Mouse (Mus musculus): ENCODE measurements around the gene Gm28042.

Gm28042 gene

DNA sequence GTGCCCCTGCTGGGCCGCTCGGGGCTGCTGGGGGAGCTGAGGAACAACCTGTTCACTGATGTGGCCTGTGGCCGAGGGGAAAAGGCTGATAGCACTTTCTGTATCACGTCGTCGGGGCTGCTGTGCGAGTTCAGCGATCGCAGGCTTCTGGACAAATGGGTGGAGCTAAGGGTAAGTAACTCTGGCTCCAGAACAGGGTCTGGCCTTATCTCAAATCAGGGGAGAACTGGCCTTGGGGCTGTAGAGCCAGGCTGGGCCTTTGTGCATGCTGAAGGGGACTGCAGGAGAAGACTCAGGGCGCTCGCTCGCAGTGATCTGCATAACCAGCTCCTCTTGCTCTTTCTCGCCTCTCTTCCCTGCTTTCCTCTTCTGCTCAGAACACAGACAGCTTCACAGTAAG, 14.4 kb upstream of the Gm28042 start:
- no peak for DNase-seq

DNA sequence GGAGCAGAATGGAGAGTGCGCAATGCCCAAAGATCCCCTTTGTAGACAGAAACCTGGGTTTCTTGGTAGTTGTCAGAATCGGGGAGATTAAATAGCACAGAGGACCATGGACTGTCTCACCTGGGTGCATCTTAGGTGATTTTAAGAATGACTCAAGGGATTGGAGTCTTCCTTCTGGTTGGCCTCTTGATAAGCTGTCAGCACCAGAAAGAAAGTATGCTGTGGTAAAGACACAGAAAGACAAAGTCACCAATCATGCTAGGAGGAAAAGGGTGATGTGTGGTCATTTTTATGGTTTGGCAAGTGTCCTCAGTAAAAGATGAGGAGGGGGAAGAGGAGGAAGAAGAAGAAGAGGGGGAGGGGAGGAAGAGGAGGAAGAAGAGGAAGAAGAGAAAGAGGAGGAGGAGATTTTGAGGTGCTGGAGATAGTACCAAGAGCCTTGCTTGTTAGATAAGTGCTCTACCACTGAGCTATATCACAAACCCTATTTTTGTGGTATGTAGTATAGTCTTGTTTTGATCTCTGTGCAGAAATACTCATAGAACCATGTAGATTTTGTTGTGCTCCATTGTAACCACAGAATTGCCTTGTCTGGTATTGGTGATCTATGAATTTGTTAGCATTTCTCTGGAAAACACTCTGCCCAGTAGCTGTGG, 13.3 kb upstream of the Gm28042 start:
- DNase-seq = no peak

DNA sequence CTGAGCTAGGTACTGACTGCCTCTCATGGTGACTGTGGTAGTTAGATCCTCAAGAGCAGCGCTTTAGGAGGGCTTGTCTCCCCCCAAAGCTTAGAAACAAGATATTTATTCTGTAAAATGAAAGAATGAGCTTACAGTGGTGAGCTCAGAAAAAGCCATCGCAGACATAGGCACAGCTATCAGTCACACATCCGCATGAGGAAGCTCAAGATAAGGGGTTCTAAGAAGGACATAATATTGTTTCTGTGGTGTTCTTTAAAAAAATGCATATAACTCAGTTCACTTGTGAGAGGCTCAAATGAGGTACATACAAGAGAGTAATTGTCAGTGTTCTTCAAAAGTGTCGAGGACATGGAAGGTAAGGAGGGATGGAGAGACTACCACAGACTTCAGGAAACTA, 11.4 kb upstream of the Gm28042 start:
- no peak for DNase-seq

GRCm38 (mm10) chr2:120017599-120017998, 9.7 kb upstream of the Gm28042 start:
- no peak for DNase-seq

- no peak for DNase-seq
Measured at GRCm38 (mm10) chr2:120024337-120024736, 3.0 kb upstream of the Gm28042 start.

DNA sequence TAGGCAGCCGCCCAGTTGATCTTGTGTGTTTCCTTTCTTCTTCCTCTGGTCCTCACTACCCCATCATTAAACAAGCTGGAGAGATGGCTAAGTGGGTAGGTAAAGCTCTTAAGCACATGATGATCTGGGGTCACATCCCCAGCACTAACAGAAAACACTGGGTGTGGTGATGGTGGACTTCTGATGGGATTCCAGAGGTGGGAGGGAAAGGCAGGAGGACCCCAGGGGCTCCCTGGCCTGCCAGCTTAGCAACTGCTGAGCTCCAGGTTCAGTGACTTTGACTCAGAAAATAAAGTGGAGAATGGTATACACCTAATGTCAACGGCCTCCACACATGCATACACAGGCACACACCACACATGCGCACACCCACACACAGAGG, 648 bp downstream of the Gm28042 start:
- no peak for DNase-seq

GRCm38 (mm10) chr2:120030380-120030779, 3.1 kb downstream of the Gm28042 start:
- DNase-seq = no peak

GRCm38 (mm10) chr2:120032726-120033467, 5.6 kb downstream of the Gm28042 start, which contains the start of gene Pla2g4b:
Pla2g4b (plus strand) TSS chr2:120033417.
- no peak for DNase-seq

DNA sequence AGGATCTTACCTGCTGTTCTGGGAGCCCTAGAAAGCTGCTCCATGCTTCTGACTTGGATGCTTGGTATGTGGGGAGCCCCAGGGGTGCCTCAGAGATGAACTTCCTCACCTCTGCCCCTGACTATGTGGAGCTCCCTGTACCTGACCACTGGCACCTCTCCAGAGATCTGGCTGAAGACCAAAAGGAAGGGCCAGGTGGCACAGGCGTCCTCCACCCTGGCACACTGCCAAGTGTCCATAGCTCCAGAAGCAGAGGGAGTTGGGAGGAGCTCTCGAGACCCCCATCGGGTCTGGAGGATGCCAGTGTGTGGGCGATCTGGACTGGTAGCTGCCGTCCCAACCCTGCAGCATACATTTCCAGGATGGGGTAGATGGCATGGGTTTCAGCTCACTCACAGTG, 6.4 kb downstream of the Gm28042 start:
- peak; percentile 55 for DNase-seq

- no peak for DNase-seq
Measured at GRCm38 (mm10) chr2:120037744-120038143, 10.5 kb downstream of the Gm28042 start.

DNA sequence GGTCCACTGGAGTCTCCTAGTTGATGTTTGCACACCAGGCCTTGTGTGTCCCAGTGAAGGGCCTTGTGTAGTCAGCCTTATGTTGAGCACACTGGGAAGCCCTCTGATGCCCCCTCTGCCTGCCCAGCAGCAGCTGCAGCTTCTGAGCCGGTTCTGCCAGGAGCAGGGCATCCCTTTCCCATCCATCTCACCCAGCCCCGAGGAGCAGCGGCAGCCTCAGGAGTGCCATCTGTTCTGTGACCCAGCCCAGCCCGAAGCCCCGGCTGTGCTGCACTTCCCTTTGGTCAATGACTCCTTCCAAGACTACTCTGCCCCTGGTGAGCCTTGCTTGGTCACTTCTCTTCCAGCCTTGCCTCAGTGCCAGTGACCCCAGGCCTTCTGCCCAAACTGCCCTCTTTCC, 13.7 kb downstream of the Gm28042 start:
- DNase-seq = no peak

- no peak for DNase-seq
Measured at GRCm38 (mm10) chr2:120044101-120044603, 16.9 kb downstream of the Gm28042 start.

- DNase-seq = no peak
Measured at GRCm38 (mm10) chr2:120044676-120045075, 17.4 kb downstream of the Gm28042 start.

DNA sequence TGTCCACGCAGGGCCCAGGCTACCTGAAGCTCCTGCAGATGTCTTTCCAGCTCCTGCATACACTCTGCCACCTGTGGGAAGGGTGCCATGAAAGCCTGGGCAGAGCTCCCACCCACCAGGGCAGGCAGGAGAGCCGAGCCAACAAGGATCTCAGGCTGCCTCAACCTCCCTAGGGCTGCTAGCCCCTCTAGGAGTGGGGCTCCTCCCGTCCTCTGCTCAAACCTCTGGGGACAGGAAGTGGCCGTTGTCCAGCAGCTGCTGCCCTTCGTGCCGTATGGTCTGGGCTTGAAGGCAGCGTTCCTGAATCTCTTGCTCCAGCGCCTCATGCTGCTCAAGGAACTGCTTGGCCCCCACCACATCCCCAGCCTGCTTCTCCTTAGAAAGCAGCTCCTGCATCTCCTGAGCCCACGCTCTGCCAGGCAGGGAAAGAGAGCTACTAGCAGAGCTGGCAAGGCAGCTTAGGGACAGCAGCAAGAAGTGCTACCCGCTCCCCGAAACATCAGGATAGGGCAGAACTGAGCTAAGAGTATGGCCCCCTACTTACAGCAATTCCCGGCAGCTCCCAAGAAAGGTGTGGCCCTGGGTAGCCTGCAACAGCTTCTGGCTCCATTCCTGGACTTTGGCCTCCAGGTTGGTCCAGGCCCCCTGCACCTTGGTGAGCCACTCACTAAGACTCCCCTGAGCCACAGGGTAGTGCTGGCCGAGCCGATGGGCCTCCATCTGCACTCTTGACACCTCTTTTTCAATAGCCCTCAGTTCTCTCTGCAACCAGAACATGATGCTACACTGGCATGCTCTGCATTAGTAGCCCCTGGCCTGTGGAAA, 19.4 kb downstream of the Gm28042 start:
- DNase-seq = no peak

GRCm38 (mm10) chr2:120048173-120048572, 20.9 kb downstream of the Gm28042 start:
- DNase-seq = no peak

DNA sequence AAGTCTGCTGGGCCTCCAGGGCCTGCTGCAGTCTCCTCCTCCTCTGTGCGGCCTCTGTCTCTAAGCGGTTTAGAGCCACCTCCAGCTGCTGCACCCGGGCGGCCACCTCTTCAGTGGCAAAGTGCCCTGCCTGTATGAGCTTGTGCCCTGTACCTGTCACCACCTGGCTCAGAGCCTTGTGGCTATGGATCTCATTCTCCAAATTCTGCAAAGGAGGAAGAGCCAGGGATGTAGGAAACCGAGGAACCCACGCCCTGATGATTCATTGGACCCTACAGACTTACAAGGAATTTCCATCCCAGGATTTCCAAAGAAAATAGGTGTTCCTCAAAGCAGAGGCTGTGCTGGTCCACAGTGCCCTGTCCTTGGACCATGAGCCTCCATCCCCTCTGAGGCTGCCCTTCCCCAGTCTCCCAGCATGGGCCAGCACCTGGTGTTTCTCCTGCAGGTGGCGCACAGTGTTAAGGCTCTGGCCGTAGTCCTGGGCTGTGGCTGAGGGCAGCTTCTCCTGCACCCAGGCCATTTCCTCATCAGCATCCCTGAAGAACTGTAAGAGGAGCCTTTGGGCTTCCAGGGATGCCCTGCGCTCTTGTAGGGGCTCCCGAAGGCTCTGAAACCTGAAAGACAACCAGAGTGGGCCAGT, 22.5 kb downstream of the Gm28042 start:
- DNase-seq = no peak

- no peak for DNase-seq
Measured at GRCm38 (mm10) chr2:120051405-120051804, 24.1 kb downstream of the Gm28042 start.

DNA sequence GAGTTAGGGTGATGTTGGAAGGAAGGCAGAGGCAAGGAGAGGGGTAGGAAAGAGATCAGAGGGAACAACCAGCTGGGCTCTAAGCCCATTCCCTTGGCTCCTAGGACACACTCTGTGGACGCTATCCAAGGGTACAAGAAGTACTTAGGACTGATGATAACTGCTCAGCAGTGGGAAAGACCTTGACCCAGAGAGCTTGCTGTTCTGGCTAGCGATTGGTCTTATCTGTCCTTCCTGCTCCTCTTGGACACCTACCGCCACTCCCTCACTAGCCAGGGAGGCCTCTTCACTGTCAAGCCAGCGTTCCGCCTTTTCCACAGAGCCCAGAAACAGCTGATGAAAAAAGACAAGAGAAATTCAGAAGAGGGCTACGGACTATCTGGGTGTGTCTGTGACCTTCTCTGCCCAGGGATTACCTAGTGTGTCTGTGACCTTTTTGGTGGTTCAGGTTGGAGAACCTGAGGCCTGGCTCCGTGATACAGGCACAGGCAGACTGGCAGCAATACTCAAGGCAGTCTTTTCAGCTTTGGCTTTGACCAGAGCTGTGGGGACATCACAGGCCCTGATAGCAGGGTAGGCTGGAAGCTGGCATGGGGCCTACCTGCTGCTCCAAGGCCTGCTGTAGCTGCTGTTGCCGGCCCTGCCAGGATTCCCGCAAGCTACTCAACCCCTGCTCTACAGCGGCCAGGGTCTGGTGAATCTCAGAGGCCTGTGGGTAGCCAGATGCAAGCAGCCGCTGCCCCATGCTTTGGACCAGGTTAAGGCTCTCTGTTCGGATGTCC, 27.7 kb downstream of the Gm28042 start:
- DNase-seq = no peak

- no peak for DNase-seq
Measured at GRCm38 (mm10) chr2:120055923-120056322, 28.6 kb downstream of the Gm28042 start.

DNA sequence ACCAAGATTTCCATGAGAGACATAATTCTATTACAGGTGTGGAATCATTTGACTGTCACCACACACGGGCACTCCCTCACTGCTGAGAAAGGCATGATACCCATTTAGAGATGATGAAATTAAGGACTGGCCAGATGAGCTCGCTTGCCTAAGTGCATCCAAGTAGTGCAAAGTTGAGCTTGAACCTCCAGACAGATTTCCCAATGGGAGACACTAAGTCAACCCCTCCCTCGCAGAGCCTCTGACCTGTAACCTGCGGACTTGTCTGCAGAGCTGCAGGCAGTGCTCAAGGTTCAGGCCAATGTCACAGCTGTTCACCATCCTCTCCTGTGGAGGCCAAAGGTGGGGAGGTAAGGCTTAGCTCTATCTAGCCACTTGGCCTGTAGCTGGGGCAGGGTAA, 31.5 kb downstream of the Gm28042 start:
- DNase-seq = no peak

DNA sequence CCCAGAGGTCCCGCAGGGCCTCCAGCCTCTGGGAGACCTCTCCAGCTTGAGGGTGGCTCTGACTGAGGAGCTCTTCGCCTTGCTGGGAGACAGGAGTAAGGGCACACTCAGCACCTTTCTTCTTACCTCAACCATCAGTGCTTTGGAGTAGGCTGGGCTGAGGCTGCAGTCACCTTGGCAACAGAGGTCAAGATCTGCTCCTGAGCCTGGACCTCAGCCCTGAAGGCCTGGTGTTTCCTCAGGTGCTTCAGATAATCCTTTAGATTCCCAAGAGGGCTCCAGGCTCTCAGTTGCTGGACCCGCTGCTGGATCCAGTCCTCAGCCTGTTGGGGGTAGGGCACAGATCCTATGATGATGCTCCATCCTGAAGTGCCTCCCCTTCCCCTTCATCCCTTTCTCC, 32.2 kb downstream of the Gm28042 start:
- no peak for DNase-seq

GRCm38 (mm10) chr2:120060190-120060589, 32.9 kb downstream of the Gm28042 start:
- no peak for DNase-seq
